Mouse (Mus musculus) liver, embryonic 11.5 days (tissue): Measurements from ENCODE around the gene Tbx15. TPM values are rescaled to one million over a fixed set of nuclear protein-coding genes. Genes with fewer than 3 reads are reported as not detected.

Source experiments
- ATAC-seq: fragments of 200-750 bp; cut with Nextera tagmentation; replicated peaks from 2 replicates; pipeline ENCODE4 v1.8.0; 2017; ENCODE audit warnings: moderate number of reproducible peaks, mild to moderate bottlenecking, moderate TSS enrichment, moderate library complexity; ENCODE audit not compliant: low FRiP score
- DNase-seq: peaks from one replicate; pipeline ENCODE4 v3.0.0-alpha.2; 2017; ENCODE audit warnings: low spot score
- H3K27ac ChIP-seq: fragments of 300-500 bp; sonication (generic); 2 replicates; pipeline ENCODE4 v1.5.1; 2014; ENCODE audit warnings: mild to moderate bottlenecking, low read depth, low read length, control low read depth
- H3K27me3 ChIP-seq: fragments of 300-500 bp; sonication (generic); replicated peaks from 2 replicates; pipeline ENCODE4 v1.6.1; 2014; ENCODE audit warnings: low read length, mixed read lengths; ENCODE audit not compliant: control insufficient read depth, insufficient read depth
- H3K36me3 ChIP-seq: fragments of 300-500 bp; sonication (generic); 2 replicates; pipeline ENCODE4 v1.6.1; 2014; ENCODE audit warnings: mild to moderate bottlenecking, low read length, moderate library complexity, mixed read lengths; ENCODE audit not compliant: control insufficient read depth, insufficient read depth
- H3K4me1 ChIP-seq: fragments of 300-500 bp; sonication (generic); replicated peaks from 2 replicates; pipeline ENCODE4 v1.6.1; 2014; ENCODE audit warnings: low read length, mixed read lengths; ENCODE audit not compliant: control insufficient read depth, insufficient read depth
- H3K4me2 ChIP-seq: fragments of 300-500 bp; sonication (generic); 2 replicates; pipeline ENCODE4 v1.6.1; 2014; ENCODE audit warnings: mild to moderate bottlenecking, control low read depth, moderate library complexity
- H3K4me3 ChIP-seq: fragments of 300-500 bp; sonication (generic); 2 replicates; pipeline ENCODE4 v1.5.1; 2014; ENCODE audit warnings: low read depth, low read length, control low read depth
- H3K9ac ChIP-seq: fragments of 300-500 bp; sonication (generic); 2 replicates; pipeline ENCODE4 v1.6.1; 2014; ENCODE audit warnings: low read depth, low read length, control low read depth
- H3K9me3 ChIP-seq: fragments of 300-500 bp; sonication (generic); 2 replicates; pipeline ENCODE4 v1.6.1; 2016; ENCODE audit warnings: low read length, inconsistent platforms, mixed read lengths; ENCODE audit not compliant: control insufficient read depth
- WGBS: fragments of 180-500 bp; shearing (Covaris S2); extraction: QIAGEN DNeasy Blood & Tissue Kit; methylation state at CpG from one replicate; pipeline ENCODE4 v1.1.7; 2014; 5-methylcytosine and 5-hydroxymethylcytosine counted together
- polyA plus RNA-seq: library from polyadenylated mRNA; unstranded; fragments of >200 nt; fragmentation: Nextera tagmentation; extraction: Ambion mirVana; gene quantifications from 2 replicates; pipeline ENCODE4 v1.2.1, GENCODE M21; 2014

Tbx15 gene
- polyA plus RNA-seq, 1 experiment from 2014 or later = 0.45 TPM

DNA sequence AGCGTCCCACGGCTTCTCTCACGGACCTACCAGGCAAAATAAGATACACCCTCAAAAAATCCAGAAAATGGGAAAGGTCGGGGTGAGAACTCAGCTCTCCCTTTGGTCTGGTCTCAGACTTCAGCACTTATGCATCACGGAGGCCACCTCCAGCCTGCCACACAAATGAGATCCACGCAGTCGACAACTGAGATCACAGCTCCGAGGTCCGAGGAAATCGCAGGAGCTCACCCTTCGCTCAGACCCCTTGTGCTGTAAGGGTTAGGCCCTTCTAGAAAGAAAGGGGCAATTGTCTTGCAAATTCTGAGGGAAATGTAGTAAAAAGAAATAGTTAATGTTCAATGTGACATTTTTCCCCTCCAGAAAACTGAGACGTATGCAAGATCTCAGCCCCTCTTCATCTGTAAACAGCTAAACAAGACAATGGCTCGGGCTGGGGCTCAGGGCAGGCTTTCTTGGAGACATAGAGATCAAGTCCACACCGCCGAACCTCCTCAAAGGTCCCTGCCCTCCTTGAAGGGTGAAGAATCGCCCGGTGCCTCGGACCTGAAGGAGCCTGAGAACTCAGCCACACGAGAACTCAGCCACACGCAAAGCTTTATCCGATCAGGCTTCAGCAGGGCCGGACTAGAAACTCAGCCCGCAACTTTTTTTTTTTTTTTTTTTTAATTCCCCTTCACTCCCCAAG is 4.9 kb upstream of the Tbx15 start:
- no peak for ATAC-seq

DNA sequence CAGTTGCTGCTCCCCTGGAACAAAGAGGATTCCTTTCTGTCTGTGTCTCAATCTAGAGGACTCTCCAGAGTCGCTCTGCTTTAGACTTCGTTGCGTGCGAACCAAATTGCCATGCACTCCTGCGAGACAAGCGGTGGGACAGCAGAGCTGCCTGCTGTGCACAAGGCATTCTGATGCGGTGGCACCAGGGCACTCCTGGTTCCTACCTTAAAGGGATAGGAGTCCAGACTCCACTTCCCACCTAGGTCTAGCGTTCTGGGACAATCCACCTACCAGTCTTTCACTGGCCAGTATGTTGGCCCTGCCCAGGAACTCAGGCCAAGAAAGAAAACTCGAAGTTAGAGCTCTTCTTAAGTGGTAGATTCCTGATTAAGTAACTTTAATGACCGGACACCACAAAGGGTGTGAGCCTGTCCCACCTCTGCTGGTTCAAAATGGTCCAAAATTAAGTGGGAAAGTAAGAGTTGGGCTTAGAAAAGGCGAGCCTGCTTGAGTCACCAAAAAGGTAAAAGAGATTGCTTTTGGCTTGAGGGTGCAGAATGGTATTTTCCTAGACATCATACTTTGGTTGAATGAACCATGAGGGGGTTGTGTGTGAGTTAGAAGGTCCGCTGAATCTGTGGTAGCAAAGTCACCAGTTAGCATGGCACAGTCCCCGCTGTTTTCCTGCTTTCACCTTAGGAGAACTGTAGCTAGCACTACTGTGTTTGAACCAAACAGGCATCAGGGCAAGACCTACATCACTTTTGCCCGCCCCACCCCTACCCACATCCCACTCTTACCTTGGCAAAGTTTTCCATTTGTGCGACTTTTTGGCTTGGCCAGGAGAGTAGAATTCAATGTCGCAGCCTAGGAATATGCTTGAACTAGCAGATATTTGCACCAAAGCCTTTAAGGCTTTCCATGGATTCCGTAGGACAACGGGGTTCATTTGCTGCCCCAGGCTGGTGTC is 4.1 kb upstream of the Tbx15 start:
- Histone ChIP-seq H3K4me3 (no peak overlapping the region), H3K9me3 (no peaks in the 10 kb centered on the region), H3K27ac (no peak overlapping the region), H3K36me3 (no peaks in the 10 kb centered on the region), H3K4me1 (no peaks in the 10 kb centered on the region), H3K9ac (no peak overlapping the region), H3K4me2 (no peak overlapping the region), H3K27me3 (peaks cover 81% of the 10 kb centered on the region)
- ATAC-seq (no peak), DNase-seq (no peak)
- WGBS = 4% methylated on average over 18 of the region's 18 CpGs

More for the DNA sequence above, 4.9 kb upstream of the Tbx15 start:
- H3K36me3 ChIP-seq = no peaks in the 10 kb centered on the region
- H3K4me3 ChIP-seq = no peak overlapping the region
- WGBS = 4% methylated on average over 23 of the region's 23 CpGs
- no peak overlapping the region for H3K27ac ChIP-seq
- no peaks in the 10 kb centered on the region for H3K9me3 ChIP-seq
- H3K4me2 ChIP-seq = no peak overlapping the region
- H3K27me3 ChIP-seq = peaks cover 72% of the 10 kb centered on the region
- no peaks in the 10 kb centered on the region for H3K4me1 ChIP-seq
- H3K9ac ChIP-seq = no peak overlapping the region
- DNase-seq = no peak

DNA sequence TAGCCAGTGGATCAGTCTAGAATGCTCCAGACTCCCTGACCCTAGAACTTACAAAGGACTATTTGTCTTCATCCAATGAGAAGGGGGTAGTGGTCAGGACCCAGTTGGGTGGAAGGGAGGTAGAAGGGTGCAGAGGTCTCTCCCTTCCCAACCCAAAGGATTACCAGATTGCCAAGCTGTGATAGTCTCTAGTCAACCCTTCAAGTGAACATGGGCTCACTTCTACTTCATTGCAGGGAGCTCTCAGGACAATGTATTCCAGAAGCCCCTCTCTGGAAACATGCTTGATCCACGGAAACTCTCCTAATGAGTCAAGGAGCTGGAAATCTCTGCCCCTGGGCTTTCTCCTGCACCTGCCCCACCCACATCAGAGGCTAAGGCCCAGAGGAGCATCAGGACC is 1.5 kb upstream of the Tbx15 start:
- Histone ChIP-seq H3K27ac (no peak overlapping the region), H3K4me1 (no peaks in the 10 kb centered on the region), H3K36me3 (no peaks in the 10 kb centered on the region), H3K4me2 (no peak overlapping the region), H3K9me3 (no peaks in the 10 kb centered on the region), H3K9ac (no peak overlapping the region), H3K27me3 (peaks cover 96% of the 10 kb centered on the region), H3K4me3 (no peak overlapping the region)
- DNase-seq (no peak), ATAC-seq (no peak)
- 0% methylated on average over 1 of the region's 1 CpGs for WGBS

DNA sequence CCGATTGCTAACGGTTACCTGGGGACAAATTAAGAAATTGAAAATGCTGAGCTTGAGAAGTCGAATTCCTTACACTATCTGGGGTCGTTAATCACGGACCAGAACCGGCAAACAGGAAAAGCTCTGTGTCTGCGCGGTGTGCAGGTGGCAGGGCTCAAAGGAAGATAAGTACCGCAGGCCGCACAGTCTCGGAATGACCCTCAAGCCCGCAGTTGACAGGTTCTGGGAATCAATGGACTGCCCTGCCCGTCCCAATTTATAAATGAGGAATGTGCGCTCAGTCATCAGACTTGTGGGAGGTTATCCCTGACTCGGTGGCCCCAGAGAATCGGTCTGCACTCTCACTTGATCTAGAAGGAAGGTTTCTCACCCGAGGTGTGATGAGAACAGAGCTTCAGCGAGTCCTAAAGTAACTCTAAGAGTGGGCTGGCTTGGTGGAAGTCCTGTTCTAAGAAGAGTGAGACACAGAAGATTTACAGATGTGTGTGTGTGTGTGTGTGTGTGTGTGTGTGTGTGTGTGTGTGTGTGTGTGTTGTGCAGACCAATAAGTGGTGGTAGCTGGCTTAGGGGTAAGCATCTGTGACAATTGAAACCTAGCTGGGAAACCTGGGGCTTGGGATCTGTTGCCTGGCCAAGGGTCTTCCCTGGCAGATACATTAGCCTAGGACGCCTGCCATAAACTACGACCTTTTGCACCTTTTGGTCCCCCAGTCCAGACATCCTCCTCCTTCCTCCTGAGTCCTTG is 708 bp upstream of the Tbx15 start:
- no peak overlapping the region for H3K27ac ChIP-seq
- no peak overlapping the region for H3K4me2 ChIP-seq
- H3K9ac ChIP-seq = no peak overlapping the region
- no peak for ATAC-seq
- no peak for DNase-seq
- 2% methylated on average over 20 of the region's 20 CpGs for WGBS
- H3K36me3 ChIP-seq = no peaks in the 10 kb centered on the region
- no peaks in the 10 kb centered on the region for H3K9me3 ChIP-seq
- H3K4me3 ChIP-seq = no peak overlapping the region
- H3K27me3 ChIP-seq = peaks cover 96% of the 10 kb centered on the region
- H3K4me1 ChIP-seq = no peaks in the 10 kb centered on the region

DNA sequence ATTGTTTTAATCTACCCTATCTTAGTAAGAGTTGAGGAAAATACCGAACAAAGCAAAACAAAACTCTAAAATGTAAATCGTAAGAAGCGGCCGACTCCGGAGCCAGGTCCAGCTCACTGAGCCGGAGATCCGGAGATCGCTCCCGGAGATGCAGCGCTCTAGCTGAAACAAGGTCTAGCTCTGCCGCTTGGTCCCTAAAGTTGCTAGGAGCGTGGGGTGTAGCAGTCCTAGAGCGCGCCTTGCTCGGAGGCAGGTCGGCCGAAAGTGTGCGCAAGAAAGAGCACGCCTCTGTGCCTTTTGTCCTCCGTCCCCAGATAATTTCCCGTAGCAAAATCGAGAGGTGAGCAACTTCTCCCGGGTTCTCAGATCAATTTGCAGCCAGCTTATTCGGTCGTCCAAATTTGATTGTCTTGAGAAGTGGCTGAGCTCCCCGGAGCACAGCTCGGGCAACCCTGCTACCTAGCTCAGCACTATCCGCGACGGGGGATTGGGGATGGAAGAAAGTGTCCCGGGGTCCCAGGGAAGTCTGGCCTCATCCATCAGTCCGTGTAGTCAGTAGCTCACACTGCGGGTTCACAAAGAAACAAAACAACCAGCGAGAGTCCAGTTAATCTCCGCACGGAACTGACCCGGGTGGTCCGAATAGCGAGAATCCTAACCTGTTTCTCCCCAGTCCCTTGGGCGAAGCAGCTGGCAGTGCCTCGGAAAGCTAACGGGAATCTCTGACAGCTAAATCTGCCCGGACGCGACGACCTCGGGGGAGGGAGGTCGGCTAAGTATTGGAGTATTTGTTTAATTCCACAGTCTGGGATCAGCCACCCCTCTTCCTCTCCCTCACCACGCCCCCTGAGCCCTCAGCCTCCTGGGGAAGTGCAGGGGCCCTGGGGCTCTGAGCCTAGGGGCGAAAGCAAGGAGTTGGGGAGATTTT is 894 bp downstream of the Tbx15 start:
- H3K4me2 ChIP-seq = peak overlapping the region; percentile 12; the same call in 1 of the 2 replicates
- no peak overlapping the region for H3K27ac ChIP-seq
- ATAC-seq = no peak
- H3K4me1 ChIP-seq = no peaks in the 10 kb centered on the region
- H3K4me3 ChIP-seq = 0 out of 2 replicates have a peak overlapping the region, but pooled peaks have one; percentile 23
- H3K27me3 ChIP-seq = peaks cover 95% of the 10 kb centered on the region
- WGBS = 1% methylated on average over 50 of the region's 50 CpGs
- H3K9me3 ChIP-seq = no peaks in the 10 kb centered on the region
- DNase-seq = peak; percentile 49
- no peak overlapping the region for H3K9ac ChIP-seq
- H3K36me3 ChIP-seq = no peaks in the 10 kb centered on the region

DNA sequence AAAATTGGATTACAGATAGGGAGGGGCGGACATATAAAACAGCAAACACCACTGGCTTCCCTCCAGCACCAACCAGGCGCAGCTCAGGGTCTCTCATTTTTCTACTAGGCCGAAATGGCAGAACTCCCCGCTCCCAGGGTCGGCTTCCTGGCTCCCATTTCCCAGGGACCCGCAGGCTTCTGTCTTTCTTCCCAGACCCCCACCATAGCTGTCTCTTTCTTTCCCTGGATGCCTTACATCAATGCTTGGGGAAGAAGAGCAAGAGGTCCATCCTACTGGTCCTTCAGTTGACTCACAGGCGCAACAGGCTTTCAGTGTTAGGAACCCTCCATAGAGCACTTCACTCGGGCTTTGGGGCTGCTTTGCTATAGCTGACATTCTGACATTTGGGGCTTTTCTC is 2.3 kb downstream of the Tbx15 start:
- peak; percentile 31 for DNase-seq
- H3K27ac ChIP-seq = no peak overlapping the region
- H3K9me3 ChIP-seq = no peaks in the 10 kb centered on the region
- no peaks in the 10 kb centered on the region for H3K36me3 ChIP-seq
- no peak overlapping the region for H3K9ac ChIP-seq
- WGBS = 12% methylated on average over 8 of the region's 8 CpGs
- peaks cover 94% of the 10 kb centered on the region for H3K27me3 ChIP-seq
- H3K4me3 ChIP-seq = no peak overlapping the region
- no peaks in the 10 kb centered on the region for H3K4me1 ChIP-seq
- no peak overlapping the region for H3K4me2 ChIP-seq
- ATAC-seq = no peak

DNA sequence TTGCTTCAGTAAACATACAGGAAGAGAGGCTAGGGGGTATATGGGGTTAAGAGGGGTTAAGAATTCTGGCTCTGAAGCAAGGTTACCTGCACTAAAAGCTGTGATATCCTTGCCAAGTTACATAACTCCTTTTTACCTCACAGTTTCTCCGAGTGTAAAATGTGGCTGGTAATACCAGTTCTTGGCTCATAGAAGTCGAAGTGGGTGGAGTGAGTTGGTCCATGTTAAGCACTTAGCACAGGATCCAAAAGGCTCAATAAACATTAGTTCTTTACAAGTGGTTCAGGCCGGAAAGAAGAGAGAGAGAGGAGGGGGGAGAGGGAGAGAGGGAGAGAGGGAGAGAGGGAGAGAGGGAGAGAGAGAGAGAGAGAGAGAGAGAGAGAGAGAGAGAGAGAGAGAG is 5.2 kb downstream of the Tbx15 start:
- no peaks in the 10 kb centered on the region for H3K4me1 ChIP-seq
- no peaks in the 10 kb centered on the region for H3K9me3 ChIP-seq
- DNase-seq (no peak), ATAC-seq (no peak)
- H3K27ac ChIP-seq = no peak overlapping the region
- no peak overlapping the region for H3K4me2 ChIP-seq
- no peak overlapping the region for H3K4me3 ChIP-seq
- 29% methylated on average over 3 of the region's 3 CpGs for WGBS
- peaks cover 94% of the 10 kb centered on the region for H3K27me3 ChIP-seq
- H3K9ac ChIP-seq = no peak overlapping the region
- no peaks in the 10 kb centered on the region for H3K36me3 ChIP-seq

DNA sequence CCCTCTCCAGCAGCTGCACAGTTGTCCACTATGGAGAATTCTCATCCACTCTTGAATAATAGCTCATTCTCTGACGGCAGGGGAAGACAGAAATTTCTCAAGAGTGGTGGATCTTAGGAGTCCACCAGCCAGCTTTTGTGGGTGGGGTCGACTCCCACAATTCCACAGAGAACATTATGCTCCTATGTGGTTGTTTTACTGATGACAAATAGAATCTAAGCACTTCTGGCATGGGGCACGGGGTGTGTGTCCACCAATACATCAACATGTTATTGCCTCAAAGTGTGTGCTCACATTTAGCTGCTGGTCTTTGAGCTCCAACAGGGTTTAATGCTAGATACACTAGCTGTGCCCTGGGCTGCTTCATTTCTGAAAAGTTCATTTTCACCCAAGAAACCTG is 6.4 kb downstream of the Tbx15 start:
- Histone ChIP-seq H3K4me1 (no peaks in the 10 kb centered on the region), H3K27me3 (peaks cover 94% of the 10 kb centered on the region), H3K9me3 (no peaks in the 10 kb centered on the region), H3K9ac (no peak overlapping the region), H3K36me3 (no peaks in the 10 kb centered on the region), H3K27ac (no peak overlapping the region), H3K4me2 (no peak overlapping the region), H3K4me3 (no peak overlapping the region)
- 28% methylated on average over 3 of the region's 3 CpGs for WGBS
- no peak for ATAC-seq
- DNase-seq = no peak
